Mouse (Mus musculus) megakaryocyte-erythroid progenitor cell, adult 5-6 weeks (primary cell): ENCODE results near the gene Ugt1a8. TPM values are rescaled to one million over a fixed set of nuclear protein-coding genes. Genes with fewer than 3 reads are reported as not detected.
"Not testable (repeated sequence)": the region's sequence is repeated elsewhere in the genome, so short reads cannot be mapped to it uniquely, and the experiment has no call there.

Experiments
- ATAC-seq: replicated peaks from 2 replicates; pipeline ENCODE4 v1.8.0; 2016; ENCODE audit warnings: mild to moderate bottlenecking, inconsistent platforms; ENCODE audit not compliant: severe bottlenecking, poor library complexity, low FRiP score, low TSS enrichment
- total RNA-seq, 2 experiments: library from RNA; stranded (forward) in 1 of 2; stranded (reverse) in 1 of 2; fragments of 200-1000, 215-1000 nt in 1 of 2; fragments of >200 nt in 1 of 2; fragmentation: Nextera tagmentation in 1 of 2; gene quantifications; 2 replicates each; pipeline ENCODE4 v1.2.3; 2014 to 2017

Gene Ugt1a8
- total RNA-seq, 2 experiments from 2014 or later, result not detected

GRCm38 (mm10) chr1:88150133-88150532, 62.5 kb downstream of the Ugt1a8 start:
- peak; percentile 79 for ATAC-seq

GRCm38 (mm10) chr1:88158430-88158829, 70.8 kb downstream of the Ugt1a8 start:
- ATAC-seq, result no peak

GRCm38 (mm10) chr1:88165711-88166110, 78.1 kb downstream of the Ugt1a8 start, which contains the start of gene Ugt1a5:
Gene Ugt1a5 (plus strand): TSS chr1:88166012.
- ATAC-seq, result no peak

- ATAC-seq, result not testable (repeated sequence)
These were observed 84.6 kb downstream of the Ugt1a8 start for GRCm38 (mm10) chr1:88172190-88172589.

- ATAC-seq, result no peak
These were observed 92.0 kb downstream of the Ugt1a8 start for GRCm38 (mm10) chr1:88179657-88180056.

GRCm38 (mm10) chr1:88186325-88186935, 98.8 kb downstream of the Ugt1a8 start:
- no peak for ATAC-seq

- ATAC-seq, result no peak
These were observed 104.5 kb downstream of the Ugt1a8 start for GRCm38 (mm10) chr1:88192136-88192535.

GRCm38 (mm10) chr1:88195687-88196086, 108.1 kb downstream of the Ugt1a8 start:
- ATAC-seq, result no peak

GRCm38 (mm10) chr1:88197443-88197842, 109.8 kb downstream of the Ugt1a8 start:
- no peak for ATAC-seq

GRCm38 (mm10) chr1:88199996-88200395, 112.4 kb downstream of the Ugt1a8 start:
- ATAC-seq, result 0 out of 2 replicates have a peak, but pooled peaks have one; percentile 44

GRCm38 (mm10) chr1:88200456-88200855, 112.8 kb downstream of the Ugt1a8 start, which contains the start of gene Ugt1a2:
Gene Ugt1a2 (plus strand): TSS chr1:88200601.
- no peak for ATAC-seq

- peak; percentile 60 for ATAC-seq
These were observed 117.8 kb downstream of the Ugt1a8 start, which contains the start of gene Dnajb3 for GRCm38 (mm10) chr1:88205294-88205922. Gene Dnajb3 (minus strand): TSS chr1:88205782.

GRCm38 (mm10) chr1:88206843-88207479, 119.3 kb downstream of the Ugt1a8 start:
- ATAC-seq, result peak; percentile 87

- peak; percentile 16; the same call in 1 of the 2 replicates for ATAC-seq
These were observed 124.2 kb downstream of the Ugt1a8 start, which contains the start of gene Ugt1a1 for GRCm38 (mm10) chr1:88211812-88212211. Gene Ugt1a1 (plus strand): TSS chr1:88211959.

- ATAC-seq, result no peak
These were observed 124.9 kb downstream of the Ugt1a8 start for GRCm38 (mm10) chr1:88212341-88213045.

- no peak for ATAC-seq
These were observed 125.4 kb downstream of the Ugt1a8 start for GRCm38 (mm10) chr1:88213061-88213460.

GRCm38 (mm10) chr1:88213766-88214461, 126.3 kb downstream of the Ugt1a8 start:
- 0 out of 2 replicates have a peak, but pooled peaks have one; percentile 19 for ATAC-seq

- no peak for ATAC-seq
These were observed 126.9 kb downstream of the Ugt1a8 start for GRCm38 (mm10) chr1:88214462-88214952.
